Mouse (Mus musculus) heart, embryonic 13.5 days (tissue): Measurements from ENCODE around the gene Fut8. TPM values are rescaled to one million over a fixed set of nuclear protein-coding genes. Genes with fewer than 3 reads are reported as not detected.

Source experiments
- ATAC-seq: fragments of 200-750 bp; cut with Nextera tagmentation; 2 replicates; pipeline ENCODE4 v1.8.0; 2017; ENCODE audit warnings: moderate TSS enrichment; ENCODE audit not compliant: insufficient number of reproducible peaks, low FRiP score, low TSS enrichment; ENCODE audit errors: extremely low read depth
- H3K27ac ChIP-seq: fragments of 300-500 bp; sonication (generic); replicated peaks from 2 replicates; pipeline ENCODE4 v1.5.1; 2015; ENCODE audit warnings: moderate library complexity, mild to moderate bottlenecking, inconsistent platforms
- H3K27me3 ChIP-seq: fragments of 300-500 bp; sonication (generic); replicated peaks from 2 replicates; pipeline ENCODE4 v1.6.1; 2015; ENCODE audit warnings: mild to moderate bottlenecking, inconsistent platforms
- H3K36me3 ChIP-seq: fragments of 300-500 bp; sonication (generic); 2 replicates; pipeline ENCODE4 v1.6.1; 2015; ENCODE audit warnings: mild to moderate bottlenecking, inconsistent platforms
- H3K4me1 ChIP-seq: fragments of 300-500 bp; sonication (generic); 2 replicates; pipeline ENCODE4 v1.6.1; 2015; ENCODE audit warnings: inconsistent platforms
- H3K4me2 ChIP-seq: fragments of 300-500 bp; sonication (generic); 2 replicates; pipeline ENCODE4 v1.6.1; 2015; ENCODE audit warnings: inconsistent platforms, mild to moderate bottlenecking, moderate library complexity
- H3K4me3 ChIP-seq: fragments of 300-500 bp; sonication (generic); 2 replicates; pipeline ENCODE4 v1.5.1; 2015; ENCODE audit warnings: moderate library complexity, mild to moderate bottlenecking, inconsistent platforms
- H3K9ac ChIP-seq: fragments of 300-500 bp; sonication (generic); 2 replicates; pipeline ENCODE4 v1.6.1; 2015; ENCODE audit warnings: inconsistent platforms, mild to moderate bottlenecking, moderate library complexity
- H3K9me3 ChIP-seq: fragments of 300-500 bp; sonication (generic); 2 replicates; pipeline ENCODE4 v1.6.1; 2016; ENCODE audit warnings: inconsistent platforms
- WGBS: fragments of 180-500 bp; shearing (Covaris S2); methylation state at CpG from one replicate; pipeline ENCODE4 v1.1.7; 2015; ENCODE audit warnings: mixed read lengths; 5-methylcytosine and 5-hydroxymethylcytosine counted together
- polyA plus RNA-seq: library from polyadenylated mRNA; unstranded; fragments of >200 nt; fragmentation: Nextera tagmentation; extraction: Ambion mirVana; gene quantifications from 2 replicates; pipeline ENCODE4 v1.2.1, GENCODE M21; 2015

The Fut8 gene
- polyA plus RNA-seq, result 13.5 and 16.6 TPM in 2 replicates

- Histone ChIP-seq H3K27ac (peak within 1 kb of the TSS; percentile 92), H3K9ac (peak within 1 kb of the TSS; percentile 93), H3K36me3 (no peaks in the 10 kb centered on the region), H3K9me3 (no peaks in the 10 kb centered on the region), H3K27me3 (no peaks in the 10 kb centered on the region), H3K4me2 (peak within 1 kb of the TSS; percentile 97), H3K4me3 (peak within 1 kb of the TSS; percentile 92), H3K4me1 (peaks cover 13% of the 10 kb centered on the region)
- ATAC-seq, result peak; percentile 65
- under 1% methylated on average over 46 of the region's 46 CpGs for WGBS
Observed at GRCm38 (mm10) chr12:77237950-77238530, at the start of gene Fut8. Gene Fut8 (plus strand): TSS chr12:77238125.

GRCm38 (mm10) chr12:77189161-77189560, 48.8 kb upstream of the Fut8 start:
- no peak overlapping the region for H3K4me3 ChIP-seq
- no peaks in the 10 kb centered on the region for H3K36me3 ChIP-seq
- H3K9me3 ChIP-seq, result no peaks in the 10 kb centered on the region
- H3K9ac ChIP-seq, result no peak overlapping the region
- WGBS, result 42% methylated on average over 4 of the region's 4 CpGs
- no peak for ATAC-seq
- H3K27me3 ChIP-seq, result no peaks in the 10 kb centered on the region
- peaks cover 13% of the 10 kb centered on the region for H3K4me1 ChIP-seq
- no peak overlapping the region for H3K27ac ChIP-seq
- H3K4me2 ChIP-seq, result no peak overlapping the region

- no peaks in the 10 kb centered on the region for H3K36me3 ChIP-seq
- 90% methylated on average over 3 of the region's 3 CpGs for WGBS
Observed at GRCm38 (mm10) chr12:77189933-77190446, 47.9 kb upstream of the Fut8 start.

GRCm38 (mm10) chr12:77191478-77192271, 46.2 kb upstream of the Fut8 start:
- Histone ChIP-seq H3K27ac (no peak overlapping the region), H3K4me1 (peaks cover 13% of the 10 kb centered on the region), H3K4me2 (no peak overlapping the region), H3K9me3 (0 out of 2 replicates have a peak, but pooled peaks cover 5% of the 10 kb centered on the region), H3K9ac (no peak overlapping the region), H3K27me3 (no peaks in the 10 kb centered on the region), H3K4me3 (no peak overlapping the region), H3K36me3 (no peaks in the 10 kb centered on the region)
- no peak for ATAC-seq
- 88% methylated on average over 9 of the region's 9 CpGs for WGBS

More at GRCm38 (mm10) chr12:77189933-77190446, 47.9 kb upstream of the Fut8 start:
- no peaks in the 10 kb centered on the region for H3K27me3 ChIP-seq
- H3K4me1 ChIP-seq, result peaks cover 13% of the 10 kb centered on the region
- no peak overlapping the region for H3K9ac ChIP-seq
- no peak overlapping the region for H3K27ac ChIP-seq
- H3K4me2 ChIP-seq, result no peak overlapping the region
- H3K4me3 ChIP-seq, result no peak overlapping the region
- no peaks in the 10 kb centered on the region for H3K9me3 ChIP-seq
- no peak for ATAC-seq

- peaks cover 13% of the 10 kb centered on the region for H3K4me1 ChIP-seq
- H3K9ac ChIP-seq, result no peak overlapping the region
- 75% methylated on average over 3 of the region's 3 CpGs for WGBS
- H3K4me3 ChIP-seq, result no peak overlapping the region
- H3K27me3 ChIP-seq, result no peaks in the 10 kb centered on the region
- H3K27ac ChIP-seq, result no peak overlapping the region
- H3K36me3 ChIP-seq, result no peaks in the 10 kb centered on the region
- ATAC-seq, result no peak
- 0 out of 2 replicates have a peak, but pooled peaks cover 5% of the 10 kb centered on the region for H3K9me3 ChIP-seq
- no peak overlapping the region for H3K4me2 ChIP-seq
Observed at GRCm38 (mm10) chr12:77192714-77193113, 45.2 kb upstream of the Fut8 start.

GRCm38 (mm10) chr12:77193225-77193716, 44.7 kb upstream of the Fut8 start:
- H3K9ac ChIP-seq, result no peak overlapping the region
- ATAC-seq, result no peak
- H3K27me3 ChIP-seq, result no peaks in the 10 kb centered on the region
- H3K27ac ChIP-seq, result peak overlapping the region; percentile 42; the same call in 1 of the 2 replicates
- H3K4me2 ChIP-seq, result no peak overlapping the region
- 38% methylated on average over 4 of the region's 4 CpGs for WGBS
- peaks cover 13% of the 10 kb centered on the region for H3K4me1 ChIP-seq
- 0 out of 2 replicates have a peak, but pooled peaks cover 5% of the 10 kb centered on the region for H3K9me3 ChIP-seq
- H3K4me3 ChIP-seq, result no peak overlapping the region
- H3K36me3 ChIP-seq, result no peaks in the 10 kb centered on the region

GRCm38 (mm10) chr12:77195044-77195443, 42.9 kb upstream of the Fut8 start:
- H3K9me3 ChIP-seq, result 0 out of 2 replicates have a peak, but pooled peaks cover 5% of the 10 kb centered on the region
- H3K9ac ChIP-seq, result no peak overlapping the region
- no peak overlapping the region for H3K4me2 ChIP-seq
- peaks cover 13% of the 10 kb centered on the region for H3K4me1 ChIP-seq
- H3K27me3 ChIP-seq, result no peaks in the 10 kb centered on the region
- WGBS, result 77% methylated on average over 2 of the region's 2 CpGs
- H3K4me3 ChIP-seq, result no peak overlapping the region
- no peak for ATAC-seq
- H3K36me3 ChIP-seq, result no peaks in the 10 kb centered on the region
- H3K27ac ChIP-seq, result no peak overlapping the region

GRCm38 (mm10) chr12:77196529-77197095, 41.3 kb upstream of the Fut8 start:
- ATAC-seq, result no peak
- Histone ChIP-seq H3K9me3 (0 out of 2 replicates have a peak, but pooled peaks cover 5% of the 10 kb centered on the region), H3K9ac (no peak overlapping the region), H3K36me3 (no peaks in the 10 kb centered on the region), H3K4me1 (peaks cover 13% of the 10 kb centered on the region), H3K4me3 (no peak overlapping the region), H3K27me3 (no peaks in the 10 kb centered on the region), H3K27ac (no peak overlapping the region), H3K4me2 (no peak overlapping the region)
- WGBS, result 89% methylated on average over 2 of the region's 2 CpGs

GRCm38 (mm10) chr12:77197121-77197599, 40.8 kb upstream of the Fut8 start:
- no peak overlapping the region for H3K4me3 ChIP-seq

GRCm38 (mm10) chr12:77198253-77198652, 39.7 kb upstream of the Fut8 start:
- WGBS, result 85% methylated on average over 4 of the region's 4 CpGs
- Histone ChIP-seq H3K4me2 (no peak overlapping the region), H3K36me3 (no peaks in the 10 kb centered on the region), H3K9ac (no peak overlapping the region), H3K4me3 (no peak overlapping the region), H3K4me1 (peaks cover 8% of the 10 kb centered on the region), H3K27ac (no peak overlapping the region), H3K9me3 (0 out of 2 replicates have a peak, but pooled peaks cover 5% of the 10 kb centered on the region), H3K27me3 (no peaks in the 10 kb centered on the region)
- ATAC-seq, result no peak

More at GRCm38 (mm10) chr12:77197121-77197599, 40.8 kb upstream of the Fut8 start:
- no peak overlapping the region for H3K27ac ChIP-seq
- H3K4me2 ChIP-seq, result no peak overlapping the region
- ATAC-seq, result no peak
- H3K9ac ChIP-seq, result no peak overlapping the region
- no peaks in the 10 kb centered on the region for H3K27me3 ChIP-seq
- H3K36me3 ChIP-seq, result no peaks in the 10 kb centered on the region
- peaks cover 13% of the 10 kb centered on the region for H3K4me1 ChIP-seq
- H3K9me3 ChIP-seq, result 0 out of 2 replicates have a peak, but pooled peaks cover 5% of the 10 kb centered on the region
- 61% methylated on average over 7 of the region's 7 CpGs for WGBS
